Mouse (Mus musculus) MEL (cell line): ENCODE results near the gene Fcer1g. TPM values are rescaled to one million over a fixed set of nuclear protein-coding genes. Genes with fewer than 3 reads are reported as not detected.
"Not testable (repeated sequence)": the region's sequence is repeated elsewhere in the genome, so short reads cannot be mapped to it uniquely, and the experiment has no call there.

Source experiments
- DNase-seq: peaks from one replicate; pipeline ENCODE4 v3.0.0; 2011; ENCODE audit warnings: low read depth, low spot score
- H3K27ac ChIP-seq: 2 replicates; pipeline ENCODE4 v1.5.1; 2012; ENCODE audit warnings: low read depth, mild to moderate bottlenecking, control low read depth, low read length, moderate library complexity; ENCODE audit not compliant: control insufficient read depth
- H3K27me3 ChIP-seq, 2 experiments: fragments of 150-350 bp in 1 of 2; sonication (generic) in 1 of 2; 2 replicates each; pipeline ENCODE4 v1.6.1; 2012; ENCODE audit warnings: low read length in 2 of 2, mild to moderate bottlenecking in 2 of 2, improper control_type of control experiment in 1 of 2, moderate library complexity in 1 of 2; ENCODE audit not compliant: insufficient read depth in 2 of 2, control insufficient read depth in 1 of 2
- H3K36me3 ChIP-seq, 2 experiments: 2 replicates each; pipeline ENCODE4 v1.6.1; 2012 to 2014; ENCODE audit warnings: low read length in 2 of 2, improper control_type of control experiment in 1 of 2, inconsistent platforms in 1 of 2, mild to moderate bottlenecking in 1 of 2; ENCODE audit not compliant: insufficient read depth in 2 of 2, control insufficient read depth in 1 of 2
- H3K4me1 ChIP-seq, 2 experiments: fragments of 150-350 bp in 1 of 2; sonication (generic) in 1 of 2; 2 replicates each; pipeline ENCODE4 v1.6.1; 2012; ENCODE audit warnings: low read length in 2 of 2, improper control_type of control experiment in 1 of 2, mild to moderate bottlenecking in 1 of 2; ENCODE audit not compliant: insufficient read depth in 2 of 2, control insufficient read depth in 1 of 2
- H3K4me3 ChIP-seq, 2 experiments: fragments of 150-350 bp in 1 of 2; sonication (generic) in 1 of 2; 2 replicates each; pipeline ENCODE4 v1.5.1; 2012; ENCODE audit warnings: low read depth in 2 of 2, low read length in 2 of 2, mild to moderate bottlenecking in 2 of 2, moderate library complexity in 2 of 2, control low read depth in 1 of 2, improper control_type of control experiment in 1 of 2; ENCODE audit not compliant: control insufficient read depth in 1 of 2, insufficient read depth in 1 of 2
- H3K79me2 ChIP-seq: 2 replicates; pipeline ENCODE4 v1.6.1; 2012; ENCODE audit warnings: mild to moderate bottlenecking, low read length, moderate library complexity; ENCODE audit not compliant: control insufficient read depth, poor library complexity, insufficient read depth
- H3K9ac ChIP-seq: 2 replicates; pipeline ENCODE4 v1.6.1; 2012; ENCODE audit warnings: low read depth, mild to moderate bottlenecking, control low read depth, low read length, moderate library complexity; ENCODE audit not compliant: control insufficient read depth, poor library complexity, severe bottlenecking
- H3K9me3 ChIP-seq: fragments of 150-350 bp; sonication (generic); replicated peaks from 2 replicates; pipeline ENCODE4 v1.6.1; 2012; ENCODE audit warnings: mild to moderate bottlenecking, low read length, improper control_type of control experiment, moderate library complexity; ENCODE audit not compliant: insufficient read depth
- BHLHE40 ChIP-seq: IDR thresholded peaks from 2 replicates; pipeline ENCODE4 v1.6.1; 2012; ENCODE audit warnings: low read depth, mild to moderate bottlenecking, inconsistent platforms, low read length, improper control_type of control experiment, borderline replicate concordance
- CHD2 ChIP-seq: IDR thresholded peaks from 2 replicates; pipeline ENCODE4 v1.6.1; 2011; ENCODE audit warnings: low read length, improper control_type of control experiment
- E2F4 ChIP-seq: IDR thresholded peaks from 2 replicates; pipeline ENCODE4 v1.6.1; 2011; ENCODE audit warnings: low read depth, low read length, improper control_type of control experiment, borderline replicate concordance
- ELF1 ChIP-seq: IDR thresholded peaks from 2 replicates; pipeline ENCODE4 v1.6.1; 2014; ENCODE audit warnings: low read depth, mild to moderate bottlenecking, inconsistent platforms, low read length, improper control_type of control experiment, moderate library complexity
- GABPA ChIP-seq: IDR thresholded peaks from 2 replicates; pipeline ENCODE4 v1.6.1; 2012; ENCODE audit warnings: low read depth, mild to moderate bottlenecking, inconsistent platforms, low read length, improper control_type of control experiment, moderate library complexity
- GATA1 ChIP-seq: IDR thresholded peaks from 2 replicates; pipeline ENCODE4 v1.6.1; 2011; ENCODE audit warnings: low read depth, low read length, improper control_type of control experiment
- JUND ChIP-seq: IDR thresholded peaks from 2 replicates; pipeline ENCODE4 v1.6.1; 2011; ENCODE audit warnings: low read depth, mild to moderate bottlenecking, improper control_type of control experiment, low read length
- MAX ChIP-seq: IDR thresholded peaks from 2 replicates; pipeline ENCODE4 v1.6.1; 2011; ENCODE audit warnings: low read length, improper control_type of control experiment
- MEF2A ChIP-seq: IDR thresholded peaks from 2 replicates; pipeline ENCODE4 v1.6.1; 2014; ENCODE audit warnings: low read depth, mild to moderate bottlenecking, inconsistent platforms, low read length, improper control_type of control experiment; ENCODE audit not compliant: poor library complexity, insufficient replicate concordance, severe bottlenecking; ENCODE audit errors: extremely low read depth
- MYB ChIP-seq: IDR thresholded peaks from 2 replicates; pipeline ENCODE4 v1.6.1; 2011; ENCODE audit warnings: mild to moderate bottlenecking, low read depth, low read length, improper control_type of control experiment
- MYC ChIP-seq: IDR thresholded peaks from 2 replicates; pipeline ENCODE4 v1.6.1; 2011; ENCODE audit warnings: low read depth, mild to moderate bottlenecking, low read length, improper control_type of control experiment, moderate library complexity
- NELFE ChIP-seq: IDR thresholded peaks from 2 replicates; pipeline ENCODE4 v1.6.1; 2011; ENCODE audit warnings: low read depth, low read length, improper control_type of control experiment
- NRF1 ChIP-seq: IDR thresholded peaks from 2 replicates; pipeline ENCODE4 v1.6.1; 2014; ENCODE audit warnings: low read depth, mild to moderate bottlenecking, inconsistent platforms, low read length, improper control_type of control experiment, moderate library complexity; ENCODE audit not compliant: poor library complexity, insufficient read depth, severe bottlenecking
- POLR2AphosphoS2 ChIP-seq: IDR thresholded peaks from 2 replicates; pipeline ENCODE4 v1.6.1; 2011; ENCODE audit warnings: low read length, improper control_type of control experiment
- SIN3A ChIP-seq: IDR thresholded peaks from 2 replicates; pipeline ENCODE4 v1.6.1; 2012; ENCODE audit warnings: low read length, improper control_type of control experiment, inconsistent platforms
- TAL1 ChIP-seq: IDR thresholded peaks from 2 replicates; pipeline ENCODE4 v1.6.1; 2012; ENCODE audit warnings: mild to moderate bottlenecking, inconsistent platforms, low read length, moderate library complexity, mixed read lengths
- UBTF ChIP-seq: IDR thresholded peaks from 2 replicates; pipeline ENCODE4 v1.6.1; 2012; ENCODE audit warnings: low read depth, mild to moderate bottlenecking, inconsistent platforms, low read length, improper control_type of control experiment, moderate library complexity, borderline replicate concordance; ENCODE audit not compliant: insufficient read depth
- ZC3H11A ChIP-seq: IDR thresholded peaks from 2 replicates; pipeline ENCODE4 v1.6.1; 2012; ENCODE audit warnings: low read depth, mild to moderate bottlenecking, inconsistent platforms, low read length, improper control_type of control experiment
- ZKSCAN1 ChIP-seq: IDR thresholded peaks from 2 replicates; pipeline ENCODE4 v1.6.1; 2012; ENCODE audit warnings: low read depth, mild to moderate bottlenecking, inconsistent platforms, low read length, improper control_type of control experiment, moderate library complexity
- ZMIZ1 ChIP-seq: IDR thresholded peaks from 2 replicates; pipeline ENCODE4 v1.6.1; 2012; ENCODE audit warnings: low read depth, mild to moderate bottlenecking, inconsistent platforms, low read length, improper control_type of control experiment, moderate library complexity
- ZNF384 ChIP-seq: IDR thresholded peaks from 2 replicates; pipeline ENCODE4 v1.6.1; 2012; ENCODE audit warnings: low read depth, mild to moderate bottlenecking, inconsistent platforms, low read length, improper control_type of control experiment
- polyA plus RNA-seq, 2 experiments: library from polyadenylated mRNA; stranded (reverse) in 1 of 2; unstranded in 1 of 2; fragments of >175 nt in 1 of 2; fragments of >200 nt in 1 of 2; gene quantifications; 2 replicates each; pipeline versions ENCODE4 v1.2.1 to v1.2.4; 2012; ENCODE audit warnings: low replicate concordance in 2 of 2, low read depth in 1 of 2; ENCODE audit not compliant: insufficient read length in 2 of 2, insufficient read depth in 1 of 2, missing spikeins in 1 of 2
- total RNA-seq: library from RNA; depleted of rRNA; stranded (reverse); fragments of 300-350 nt; gene quantifications from 2 replicates; pipeline ENCODE4 v1.2.3, GENCODE M21; 2012

Gene Fcer1g
- total and polyA plus RNA-seq, 3 experiments: 0.62 to 1.1 TPM; not detected in 1

GRCm38 (mm10) chr1:171246709-171247452, 12.7 kb upstream of the Fcer1g start (continued):
- TF ChIP-seq POLR2AphosphoS2: no peak
- peak; percentile 51; the same call in 1 of the 2 replicates for TF ChIP-seq E2F4
- no peak for TF ChIP-seq JUND
- TF ChIP-seq ZKSCAN1: no peak

GRCm38 (mm10) chr1:171245353-171245752, 11.2 kb upstream of the Fcer1g start:
- Histone ChIP-seq H3K36me3 (peaks cover 2 to 12% of the 10 kb centered on the region in 2 experiments; a peak in 3 of 4 replicates), H3K27ac (no peak overlapping the region), H3K9me3 (no peaks in the 10 kb centered on the region), H3K27me3 (no peaks in the 10 kb centered on the region), H3K9ac (no peak overlapping the region), H3K79me2 (peaks cover 11% of the 10 kb centered on the region), H3K4me1 (peaks cover 2 to 21% of the 10 kb centered on the region in 2 experiments; a peak in 3 of 4 replicates), H3K4me3 (no peak overlapping the region)
- TF ChIP-seq CHD2 (no peak), E2F4 (no peak), UBTF (no peak), ZNF384 (no peak), GATA1 (no peak), ELF1 (no peak), POLR2AphosphoS2 (no peak), ZMIZ1 (no peak)
- no peak for DNase-seq

- Histone ChIP-seq H3K4me1 (peaks cover 2 to 12% of the 10 kb centered on the region in 2 experiments; a peak in 3 of 4 replicates), H3K79me2 (peaks cover 11% of the 10 kb centered on the region), H3K36me3 (peaks cover 4 to 12% of the 10 kb centered on the region in 2 experiments; a peak in 3 of 4 replicates)
- DNase-seq, H3K4me3 ChIP-seq, H3K27ac ChIP-seq, H3K9ac ChIP-seq, H3K27me3 ChIP-seq, H3K9me3 ChIP-seq: not testable (repeated sequence)
These were observed 7.8 kb upstream of the Fcer1g start for GRCm38 (mm10) chr1:171241952-171242351.

GRCm38 (mm10) chr1:171240911-171241310, 6.7 kb upstream of the Fcer1g start:
- no peaks in the 10 kb centered on the region for H3K27me3 ChIP-seq
- TF ChIP-seq MAX (no peak), BHLHE40 (no peak), MEF2A (no peak), TAL1 (no peak), ZKSCAN1 (no peak), UBTF (no peak), MYC (no peak), GABPA (no peak), SIN3A (no peak), NRF1 (no peak), ELF1 (no peak), ZC3H11A (no peak), NELFE (no peak), MYB (no peak)
- H3K27ac ChIP-seq: no peak overlapping the region
- peaks cover 4 to 8% of the 10 kb centered on the region in 2 experiments; a peak in 3 of 4 replicates for H3K36me3 ChIP-seq
- no peak overlapping the region for H3K9ac ChIP-seq
- no peaks in the 10 kb centered on the region for H3K9me3 ChIP-seq
- peaks cover 0 to 6% of the 10 kb centered on the region in 2 experiments; a peak in 3 of 4 replicates for H3K4me1 ChIP-seq
- H3K4me3 ChIP-seq: no peak overlapping the region
- no peak for DNase-seq
- peaks cover 2% of the 10 kb centered on the region for H3K79me2 ChIP-seq
